ENCODE assay signal across 26 mouse cellular contexts in genomic region chr13:102818287-102818686, GRCm38 (mm10).
"Had no signal": no experiment of that assay in that cellular context is flagged by ENCODE, and none has a peak within 500 bp of the region (broad histone marks: within the 10 kb centered on the region; RNA-seq: fewer than 3 reads in every experiment).

No protein-coding gene starts in this region.

- H3K27me3 ChIP-seq: limb, embryonic 15.5 days; liver, embryonic 12.5 days; liver, embryonic 13.5 days; liver, embryonic 15.5 days; lung, embryonic 15.5 days; megakaryocyte, embryonic 14.5 days; midbrain, embryonic 12.5 days; midbrain, embryonic 13.5 days; midbrain, embryonic 15.5 days had no signal

- DNase-seq: left cerebral cortex, postnatal 4 days; liver; liver, embryonic 13.5 days; liver, postnatal 0 days; lung, adult 2 months; lung, postnatal 10 days; lung, postnatal 14 days; lung, postnatal 36 days; lung, postnatal 4 days; midbrain, embryonic 14.5 days had no signal

- H3K9me3 ChIP-seq: limb, embryonic 10.5 days; limb, embryonic 12.5 days; limb, embryonic 13.5 days; limb, embryonic 15.5 days; liver, embryonic 12.5 days; liver, embryonic 13.5 days; liver, embryonic 15.5 days; lung, embryonic 15.5 days; megakaryocyte, embryonic 14.5 days; midbrain, embryonic 10.5 days; midbrain, embryonic 12.5 days; midbrain, embryonic 13.5 days; midbrain, embryonic 15.5 days had no signal

- H3K27ac ChIP-seq: limb, embryonic 10.5 days; limb, embryonic 12.5 days; limb, embryonic 13.5 days; limb, embryonic 15.5 days; liver, embryonic 12.5 days; liver, embryonic 13.5 days; liver, embryonic 14.5 days; liver, embryonic 15.5 days; lung, embryonic 15.5 days; macrophage; midbrain, embryonic 10.5 days; midbrain, embryonic 12.5 days; midbrain, embryonic 13.5 days; midbrain, embryonic 15.5 days had no signal

- H3K9ac ChIP-seq: limb, embryonic 12.5 days; limb, embryonic 13.5 days; limb, embryonic 15.5 days; liver, embryonic 12.5 days; liver, embryonic 13.5 days; liver, embryonic 14.5 days; liver, embryonic 15.5 days; liver, postnatal 0 days; lung, embryonic 14.5 days; lung, embryonic 15.5 days; midbrain, embryonic 12.5 days; midbrain, embryonic 13.5 days; midbrain, embryonic 15.5 days had no signal

- H3K4me1 ChIP-seq: limb, embryonic 10.5 days; limb, embryonic 13.5 days; limb, embryonic 15.5 days; midbrain, embryonic 10.5 days; midbrain, embryonic 15.5 days had no signal

- H3K4me3 ChIP-seq: limb, embryonic 10.5 days; limb, embryonic 12.5 days; limb, embryonic 13.5 days; limb, embryonic 15.5 days; liver, embryonic 12.5 days; liver, embryonic 13.5 days; liver, embryonic 15.5 days; lung, embryonic 15.5 days; megakaryocyte, embryonic 14.5 days; midbrain, embryonic 10.5 days; midbrain, embryonic 12.5 days; midbrain, embryonic 13.5 days; midbrain, embryonic 15.5 days; myocyte had no signal

- H3K36me3 ChIP-seq: limb, embryonic 10.5 days; limb, embryonic 12.5 days; limb, embryonic 13.5 days; limb, embryonic 15.5 days; liver, embryonic 12.5 days; liver, embryonic 13.5 days; liver, embryonic 15.5 days; lung, embryonic 15.5 days; midbrain, embryonic 10.5 days; midbrain, embryonic 12.5 days; midbrain, embryonic 13.5 days; midbrain, embryonic 15.5 days had no signal
